Mouse (Mus musculus): ENCODE results near the gene Josd2.

Gene Josd2

DNA sequence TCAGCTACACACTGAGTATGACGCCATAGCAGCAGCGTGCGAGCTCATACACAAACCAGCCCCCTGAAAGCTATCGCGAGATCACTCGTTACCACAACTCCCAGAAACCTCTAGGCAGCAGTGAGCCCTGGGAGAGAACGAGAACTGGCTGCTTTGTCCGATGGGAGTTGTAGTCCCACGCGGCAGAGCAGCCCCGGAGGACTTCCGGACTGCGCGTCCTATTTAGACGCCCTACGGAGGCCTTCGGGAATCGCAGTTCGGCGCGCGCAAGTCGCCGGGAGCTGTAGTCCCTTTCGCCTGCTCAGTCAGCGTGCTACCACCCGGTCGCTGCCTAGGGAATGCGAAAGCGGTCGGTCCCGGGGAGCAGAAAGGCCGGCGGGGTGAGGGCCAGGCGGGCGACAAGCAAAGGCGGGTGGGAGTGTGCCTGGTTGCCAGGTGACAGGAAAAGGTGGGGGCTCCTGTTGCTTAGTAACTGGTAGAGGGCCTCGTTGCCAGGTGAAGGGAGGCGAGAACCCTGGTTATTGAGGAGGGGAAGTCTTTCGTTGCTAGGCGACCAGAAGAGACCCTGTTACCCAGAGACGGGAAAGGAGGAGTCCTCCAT is at the start of gene Josd2:
Gene Josd2, plus strand, starts transcription at position 170 of the 601 bp plus-strand sequence.
- DNase-seq (ENCODE audit: low read depth, low spot score): peak; percentile 98

DNA sequence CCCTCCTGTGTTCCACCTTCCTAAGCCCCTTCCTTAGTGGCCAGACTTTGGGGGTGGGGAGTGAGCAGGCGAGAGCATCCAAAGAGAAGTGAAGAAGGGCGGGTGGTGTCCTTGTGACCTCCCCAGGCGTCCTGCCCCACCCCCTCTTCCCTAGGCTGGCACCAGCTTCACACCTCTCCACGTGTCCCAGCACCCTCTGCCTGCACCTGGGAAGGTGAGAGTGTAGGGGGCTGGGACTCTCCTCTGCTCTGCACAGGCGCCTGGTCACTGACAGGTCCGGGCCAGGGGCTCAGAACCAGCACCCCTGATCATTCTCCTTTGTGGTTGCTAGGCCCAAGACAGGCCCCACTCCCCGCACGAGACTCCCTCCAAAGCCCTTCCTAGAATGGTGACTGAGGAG is 40.1 kb upstream of the Josd2 start:
- DNase-seq (ENCODE audit: low read depth, low spot score): no peak

DNA sequence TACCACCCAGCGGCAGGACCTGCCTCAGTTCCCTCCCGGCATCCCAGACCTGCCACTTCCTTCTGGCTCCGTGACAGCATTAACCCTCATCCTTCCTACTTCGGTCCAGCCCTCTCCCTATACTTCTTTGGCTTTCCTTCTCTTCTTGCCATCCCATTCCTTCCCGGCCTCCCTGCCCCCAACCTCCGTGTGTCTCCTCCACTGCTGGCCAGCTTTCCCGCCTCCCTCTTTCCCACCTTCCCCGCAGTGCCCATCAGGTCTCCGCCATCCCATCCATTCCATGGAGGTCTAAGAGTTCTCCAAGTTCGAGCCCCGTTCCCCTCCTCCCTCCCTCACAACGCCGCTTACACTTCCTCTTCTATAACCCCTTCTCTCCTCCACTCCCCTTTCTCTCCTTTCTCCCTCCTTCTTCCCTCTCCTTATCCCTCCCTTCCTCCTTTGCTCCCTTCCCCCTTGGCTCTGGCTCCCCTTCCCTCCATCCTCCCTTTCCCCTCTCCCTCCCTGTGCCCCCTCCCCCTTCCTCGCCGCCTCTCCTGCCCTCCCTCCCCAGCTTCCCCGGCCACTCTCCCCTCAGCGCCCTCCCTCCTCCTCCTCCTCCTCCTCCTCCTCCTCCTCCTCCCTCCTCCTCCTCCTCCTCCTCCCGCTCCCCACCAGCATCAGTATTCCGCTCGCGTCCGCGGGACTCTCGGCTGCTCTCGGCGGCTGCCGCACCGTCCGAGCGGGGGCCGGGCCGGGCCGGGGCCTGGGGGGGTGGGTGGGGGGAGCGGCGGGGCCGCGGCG is 39.4 kb upstream of the Josd2 start:
- no peak for DNase-seq (ENCODE audit: low read depth, low spot score)

GRCm38 (mm10) chr7:44428968-44429521 is 38.7 kb upstream of the Josd2 start, which contains the start of gene Lrrc4b:
Lrrc4b (plus strand) TSS chr7:44429018.
- no peak for DNase-seq (ENCODE audit: low read depth, low spot score)

DNA sequence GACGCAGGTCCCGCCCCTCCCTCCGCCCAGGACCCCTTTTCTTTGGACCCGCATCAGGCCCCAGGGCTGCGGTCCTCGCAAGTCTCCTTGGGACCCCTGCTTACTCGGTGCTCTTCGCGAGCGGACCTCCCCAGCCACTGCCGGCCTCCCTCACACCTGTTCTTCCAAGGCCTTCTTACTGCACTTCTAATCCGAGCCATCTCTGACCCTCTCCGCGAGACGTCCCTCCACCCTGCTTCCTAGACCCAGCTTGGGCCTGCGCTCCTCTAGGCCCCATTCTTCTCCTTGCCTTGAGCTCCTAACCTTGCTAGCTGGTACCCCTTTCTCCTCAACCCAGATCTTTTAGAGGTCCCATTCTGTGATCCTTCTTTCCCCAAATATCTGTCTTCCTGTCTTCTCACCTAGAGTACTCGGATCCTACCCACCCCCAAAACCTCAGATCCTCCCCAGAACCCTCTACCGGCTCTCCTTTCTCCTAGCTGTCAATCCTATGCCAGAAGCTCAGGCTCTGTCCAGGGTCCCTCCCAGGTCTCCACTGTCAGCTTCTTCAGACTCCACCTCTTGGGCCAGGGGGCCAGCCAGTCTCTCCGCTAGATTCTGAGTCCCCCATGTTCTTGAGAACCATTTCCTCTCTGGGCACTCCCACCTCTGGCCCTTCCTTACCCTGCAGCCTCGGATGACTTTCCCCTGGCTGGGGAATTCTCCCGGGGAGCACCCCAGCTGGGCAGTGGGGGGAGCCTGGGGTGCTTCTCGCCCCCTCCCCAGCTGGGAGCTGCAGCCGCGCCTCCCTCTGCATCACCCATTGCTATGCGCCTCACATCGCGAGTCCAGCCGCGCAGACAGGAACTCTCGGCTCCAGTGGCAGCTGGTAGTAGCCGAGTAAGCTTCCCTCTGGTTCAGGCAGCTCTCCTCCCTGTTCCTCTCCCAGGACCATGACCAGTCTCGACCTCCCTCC is 38.0 kb upstream of the Josd2 start:
- DNase-seq (ENCODE audit: low read depth, low spot score): no peak

GRCm38 (mm10) chr7:44432550-44432949 is 35.2 kb upstream of the Josd2 start:
- no peak for DNase-seq (ENCODE audit: low read depth, low spot score)

DNA sequence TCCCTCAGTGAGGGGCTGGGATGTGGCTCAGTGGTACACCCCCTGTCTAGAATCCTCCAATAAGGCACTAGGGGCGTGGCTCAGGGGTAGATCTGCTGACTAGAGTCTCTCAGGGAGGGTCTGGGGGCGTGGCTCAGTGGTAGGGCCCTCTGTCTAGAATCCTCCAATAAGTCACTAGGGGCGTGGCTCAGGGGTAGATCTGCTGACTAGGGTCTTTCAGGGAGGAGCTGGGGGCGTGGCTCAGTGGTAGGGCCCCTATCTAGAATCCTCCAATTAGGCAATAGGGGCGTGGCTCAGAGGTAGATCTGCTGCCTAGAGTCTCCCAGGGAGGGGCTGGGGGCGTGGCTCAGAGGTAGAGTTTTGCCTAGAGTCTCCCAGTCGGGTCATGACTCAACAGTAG is 34.4 kb upstream of the Josd2 start:
- DNase-seq (ENCODE audit: low read depth, low spot score): peak; percentile 57

- no peak for DNase-seq (ENCODE audit: low read depth, low spot score)
These were observed 33.7 kb upstream of the Josd2 start for GRCm38 (mm10) chr7:44434089-44434488.

DNA sequence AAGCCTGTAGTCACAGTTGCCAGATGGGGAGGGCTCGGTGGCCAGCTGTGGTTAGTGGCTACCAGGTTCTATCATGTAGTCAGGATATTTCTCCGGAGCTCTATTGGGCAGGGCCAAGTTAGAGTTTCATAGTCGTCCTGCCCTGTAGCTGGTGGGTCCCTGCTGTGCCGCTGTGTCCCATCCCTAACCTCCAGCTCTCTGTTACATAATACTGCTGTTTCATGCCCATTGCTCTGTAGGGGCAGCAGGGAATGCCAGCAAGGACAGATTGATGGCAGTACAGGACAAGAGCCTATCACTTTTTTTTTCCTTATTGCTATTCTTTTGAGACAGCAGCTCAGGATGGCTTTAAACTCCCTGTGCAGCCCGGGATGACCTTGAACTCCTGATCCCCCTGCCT is 32.0 kb upstream of the Josd2 start:
- no peak for DNase-seq (ENCODE audit: low read depth, low spot score)

GRCm38 (mm10) chr7:44436267-44436666 is 31.5 kb upstream of the Josd2 start:
- DNase-seq (ENCODE audit: low read depth, low spot score): peak; percentile 11

GRCm38 (mm10) chr7:44437188-44437587 is 30.6 kb upstream of the Josd2 start:
- no peak for DNase-seq (ENCODE audit: low read depth, low spot score)

GRCm38 (mm10) chr7:44437933-44438332 is 29.8 kb upstream of the Josd2 start:
- no peak for DNase-seq (ENCODE audit: low read depth, low spot score)

- DNase-seq (ENCODE audit: low read depth, low spot score): no peak
These were observed 28.1 kb upstream of the Josd2 start for GRCm38 (mm10) chr7:44439696-44440095.

- no peak for DNase-seq (ENCODE audit: low read depth, low spot score)
These were observed 27.3 kb upstream of the Josd2 start for GRCm38 (mm10) chr7:44440479-44440878.

GRCm38 (mm10) chr7:44441180-44441579 is 26.6 kb upstream of the Josd2 start:
- DNase-seq (ENCODE audit: low read depth, low spot score): no peak

- DNase-seq (ENCODE audit: low read depth, low spot score): no peak
These were observed 26.1 kb upstream of the Josd2 start for GRCm38 (mm10) chr7:44441648-44442109.

DNA sequence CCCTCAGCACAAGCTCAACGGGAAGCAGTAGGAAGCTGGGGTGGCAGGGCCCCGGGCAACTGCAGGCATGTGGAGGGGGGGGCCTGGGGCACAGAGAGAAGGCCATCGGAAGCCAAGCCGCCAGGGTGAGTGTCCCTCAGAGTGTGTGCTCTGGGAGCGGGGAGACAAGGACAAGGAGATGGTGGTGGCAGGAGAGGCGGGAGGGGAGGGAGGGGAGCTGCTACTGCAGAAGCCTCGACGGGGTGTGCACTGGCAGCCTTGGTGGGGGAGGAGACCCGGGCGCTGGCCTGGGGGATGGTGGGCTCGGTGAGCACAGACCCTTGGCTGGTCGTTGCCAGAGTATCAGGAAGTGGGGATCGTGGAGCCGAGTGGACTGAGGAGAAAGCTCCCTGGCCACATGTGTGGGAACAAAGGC is 25.4 kb upstream of the Josd2 start:
- DNase-seq (ENCODE audit: low read depth, low spot score): no peak

DNA sequence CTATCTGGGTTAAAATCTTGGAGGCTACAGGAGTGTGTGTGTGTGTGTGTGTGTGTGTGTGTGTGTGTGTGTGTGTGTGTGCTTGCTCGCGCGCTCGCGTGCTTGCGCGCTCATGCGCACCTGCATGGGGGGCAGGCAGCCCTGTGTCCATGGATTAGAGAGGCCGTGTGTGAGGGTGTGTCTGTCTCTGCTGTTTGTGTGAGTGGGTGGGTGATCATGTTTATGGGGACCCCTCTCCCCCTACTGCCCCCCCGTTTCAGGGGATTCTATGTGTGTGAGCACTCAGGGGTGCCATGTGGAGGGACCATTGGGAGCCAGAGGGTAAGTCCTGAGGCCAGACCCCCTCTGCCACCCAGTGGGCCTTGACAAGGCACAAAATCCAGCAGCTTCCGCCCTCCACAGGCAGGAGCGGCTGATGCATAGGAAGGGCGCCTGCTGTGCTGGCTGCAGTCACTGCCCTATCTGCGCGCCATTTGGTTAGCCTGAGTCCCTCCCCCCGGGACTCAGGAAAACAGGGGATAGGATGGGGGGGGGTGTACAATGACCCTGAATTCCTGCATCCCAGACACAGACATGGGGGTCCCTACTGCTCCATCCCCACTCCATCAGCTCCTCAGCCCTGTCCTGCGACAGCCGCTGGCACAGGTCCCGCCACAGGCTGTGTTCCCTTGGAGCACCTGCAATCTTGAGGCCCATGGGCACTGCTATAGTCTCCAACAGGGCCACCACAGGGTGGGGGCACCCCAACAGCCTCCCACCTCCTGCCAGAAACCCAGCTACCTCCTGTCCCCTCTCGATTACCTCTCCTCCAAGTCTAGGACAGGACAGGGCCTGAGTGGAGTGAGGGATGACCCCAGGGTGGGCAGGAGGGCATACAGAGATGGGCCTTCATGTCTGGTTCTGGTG is 24.3 kb upstream of the Josd2 start:
- DNase-seq (ENCODE audit: low read depth, low spot score): no peak

DNA sequence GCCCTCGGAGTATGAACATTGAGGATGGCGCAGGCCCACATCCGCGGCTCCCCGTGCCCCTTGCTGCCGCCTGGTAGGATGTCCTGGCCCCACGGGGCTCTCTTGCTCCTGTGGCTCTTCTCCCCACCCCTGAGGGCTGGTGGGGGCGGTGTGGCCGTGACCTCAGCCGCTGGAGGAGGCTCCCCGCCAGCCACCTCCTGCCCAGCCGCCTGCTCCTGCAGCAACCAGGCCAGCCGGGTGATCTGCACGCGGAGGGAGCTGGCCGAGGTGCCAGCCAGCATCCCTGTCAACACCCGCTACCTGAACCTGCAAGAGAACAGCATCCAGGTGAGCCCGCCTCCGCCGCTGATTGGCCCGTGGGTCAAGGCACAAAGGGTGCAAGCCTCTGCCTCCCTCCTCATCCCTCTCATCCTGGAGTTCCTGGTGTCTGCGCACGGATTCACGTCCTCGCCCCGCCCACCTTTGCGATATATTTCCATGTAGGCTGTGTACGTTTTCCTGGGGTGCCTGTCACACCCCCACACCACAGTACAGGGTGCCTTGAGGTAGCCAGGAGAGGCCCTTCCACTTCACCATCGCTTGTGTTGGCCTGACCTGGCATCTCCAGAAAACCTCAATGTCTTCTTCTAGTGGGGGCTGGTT is 22.8 kb upstream of the Josd2 start:
- no peak for DNase-seq (ENCODE audit: low read depth, low spot score)

DNA sequence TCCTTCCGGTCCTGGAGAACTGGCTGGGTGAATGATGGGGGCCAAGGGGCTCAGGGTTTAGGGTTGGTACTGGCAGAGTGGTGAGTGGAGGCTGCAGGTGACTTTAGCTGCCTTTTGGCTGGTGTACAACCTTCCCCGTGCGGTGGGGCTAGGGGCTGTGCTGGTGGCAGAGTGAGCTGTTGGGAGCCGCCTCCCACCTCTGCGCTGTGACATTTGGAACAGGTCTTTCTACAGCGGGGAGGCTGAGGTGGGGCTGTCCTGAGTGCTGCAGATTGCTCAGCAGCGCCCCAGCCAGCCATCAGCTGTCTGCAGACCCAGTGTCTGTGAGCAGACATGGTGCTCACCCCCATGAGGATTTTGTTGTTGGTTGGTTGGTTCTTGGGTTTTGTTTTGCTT is 22.3 kb upstream of the Josd2 start:
- no peak for DNase-seq (ENCODE audit: low read depth, low spot score)

All from 3T3-L1 (cell line).